8 mouse cellular contexts compared by ENCODE assay signal in the genomic region with DNA sequence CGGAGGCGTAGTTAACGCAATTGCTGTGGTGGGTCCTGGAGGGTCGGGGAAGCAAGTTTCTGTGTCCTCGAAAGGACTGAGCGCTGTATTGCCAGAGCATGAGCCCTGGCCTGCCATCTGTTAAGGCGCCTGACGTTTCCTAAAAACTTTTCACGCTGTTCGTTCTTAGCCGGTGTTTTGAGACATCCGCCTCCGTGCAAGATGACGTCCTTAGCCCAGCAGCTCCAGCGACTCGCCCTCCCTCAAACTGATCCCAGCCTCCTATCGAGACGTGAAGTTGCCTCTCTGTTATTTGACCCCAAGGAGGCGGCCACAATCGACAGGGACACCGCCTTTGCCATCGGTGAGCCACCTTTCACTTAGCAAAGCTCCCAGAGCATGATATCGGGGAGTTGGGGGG. TPM values are rescaled to one million over a fixed set of nuclear protein-coding genes. Genes with fewer than 3 reads are reported as not detected.
DNase-seq lines count a peak whose midpoint lies in the region; ATAC-seq lines count a peak whose summit lies in the region.

No protein-coding gene starts in this region.

- WGBS in heart, embryonic 10.5 days = under 1% methylated on average over 23 of the region's 23 CpGs

- peaks cover 6% of the 10 kb centered on the region; the same call in 1 of the 2 replicates for H3K4me1 ChIP-seq in heart, embryonic 10.5 days

- H3K4me3 ChIP-seq in heart, embryonic 10.5 days = peak overlapping the region; percentile 84

- no peak for DNase-seq in heart, embryonic 10.5 days (ENCODE audit: low spot score)
- no peak for DNase-seq in heart, adult 9 months (ENCODE audit: low spot score in 2 of 2)
- DNase-seq in 3T3-L1 (ENCODE audit: low read depth, low spot score) = peak; percentile 47
- peak; percentile 36 for DNase-seq in brain, adult 2 months (ENCODE audit: low read depth, low spot score)
- peak; percentile 18 for DNase-seq in lung, postnatal 10 days
- no peak for DNase-seq in retina, postnatal 1 day
- DNase-seq in urinary bladder, postnatal 10 days (ENCODE audit: low spot score) = no peak

- H3K27ac ChIP-seq in heart, embryonic 10.5 days = peak overlapping the region; percentile 78

- H3K36me3 ChIP-seq in heart, embryonic 10.5 days = peaks cover 28% of the 10 kb centered on the region

- ATAC-seq in hematopoietic stem cell, adult 5-6 weeks (replicated peaks in 1 of 2; ENCODE audit: insufficient read depth in 1 of 2, low FRiP score in 2 of 2, low TSS enrichment in 1 of 2, low read depth in 1 of 2, poor library complexity in 2 of 2, severe bottlenecking in 2 of 2) = peak; percentile 28 to 48; a peak in 3 of 4 replicates

- H3K9me3 ChIP-seq in heart, embryonic 10.5 days = no peaks in the 10 kb centered on the region

- 0 out of 2 replicates have a peak, but pooled peaks cover 5% of the 10 kb centered on the region for H3K27me3 ChIP-seq in heart, embryonic 10.5 days (ENCODE audit: insufficient read depth, poor library complexity, severe bottlenecking)

RNA-seq across cellular contexts. Expression of a gene that starts 0.7 kb away (rescaled TPM):
- 21.1 and 25.7 TPM in 2 replicates for polyA plus RNA-seq in heart, embryonic 10.5 days (2016; fragmentation: Nextera tagmentation; extraction: Ambion mirVana)
- total RNA-seq in hematopoietic stem cell, adult 5-6 weeks (2017) = 77.2 and 90.0 TPM in 2 replicates

RNA-seq across cellular contexts. Expression of a gene that starts 55.0 kb away (rescaled TPM):
- polyA plus RNA-seq in heart, embryonic 10.5 days (2016; fragmentation: Nextera tagmentation; extraction: Ambion mirVana) = 647 and 1,387 TPM in 2 replicates
- 0.60 and 2.8 TPM in 2 replicates for total RNA-seq in hematopoietic stem cell, adult 5-6 weeks (2017)

Comparison
In these comparisons a context has a peak if more than half of its experiments do, and no peak if none do; other contexts are left out.
1. DNase-seq: peak in 3T3-L1 (single experiment), brain, adult 2 months (single experiment) and lung, postnatal 10 days (single experiment); none in heart, embryonic 10.5 days (single experiment), heart, adult 9 months (0 of 2), retina, postnatal 1 day (single experiment) and urinary bladder, postnatal 10 days (single experiment).